10 mouse cellular contexts compared by ENCODE assay signal in genomic region chr17:25843122-25843521, GRCm38 (mm10). TPM values are rescaled to one million over a fixed set of nuclear protein-coding genes. Genes with fewer than 3 reads are reported as not detected.
DNase-seq lines count a peak whose midpoint lies in the region; ATAC-seq and TF ChIP-seq lines count a peak whose summit lies in the region.
"Had no signal": no experiment of that assay in that cellular context is flagged by ENCODE, and none has a peak within 500 bp of the region (broad histone marks: within the 10 kb centered on the region; RNA-seq: fewer than 3 reads in every experiment).

No protein-coding gene starts in this region.

- H3K27ac ChIP-seq in kidney, postnatal 0 days: 0 out of 2 replicates have a peak overlapping the region, but pooled peaks have one; percentile 89
- no peak overlapping the region for H3K27ac ChIP-seq in embryonic facial prominence, embryonic 15.5 days (replicated peaks)
- no peak overlapping the region for H3K27ac ChIP-seq in intestine, embryonic 16.5 days (ENCODE audit: low read length)
- no peak overlapping the region for H3K27ac ChIP-seq in neural tube, embryonic 12.5 days

- ATAC-seq in kidney, postnatal 0 days (replicated peaks; ENCODE audit: low FRiP score, low read depth): no peak
- ATAC-seq in embryonic facial prominence, embryonic 15.5 days (ENCODE audit: insufficient number of reproducible peaks, low FRiP score, low TSS enrichment, low read depth): no peak
- no peak for ATAC-seq in intestine, embryonic 16.5 days
- ATAC-seq in neural tube, embryonic 12.5 days (ENCODE audit: low FRiP score, low read depth): no peak
- no peak for ATAC-seq in frontal cortex, adult (ENCODE audit: low TSS enrichment)

- peaks cover 5% of the 10 kb centered on the region for H3K4me1 ChIP-seq in kidney, postnatal 0 days (replicated peaks; ENCODE audit: insufficient read depth, low read length)
- H3K4me1 ChIP-seq in embryonic facial prominence, embryonic 15.5 days: peaks cover 20% of the 10 kb centered on the region
- peaks cover 13% of the 10 kb centered on the region for H3K4me1 ChIP-seq in intestine, embryonic 16.5 days (ENCODE audit: control insufficient read depth, insufficient read depth, low read length)
- H3K4me1 ChIP-seq in neural tube, embryonic 12.5 days: peaks cover 13% of the 10 kb centered on the region

- H3K9me3 ChIP-seq in kidney, postnatal 0 days (replicated peaks; ENCODE audit: low read length): no peaks in the 10 kb centered on the region
- no peaks in the 10 kb centered on the region for H3K9me3 ChIP-seq in embryonic facial prominence, embryonic 15.5 days (replicated peaks)
- H3K9me3 ChIP-seq in intestine, embryonic 16.5 days (ENCODE audit: control insufficient read depth, low read length): no peaks in the 10 kb centered on the region
- H3K9me3 ChIP-seq in neural tube, embryonic 12.5 days: no peaks in the 10 kb centered on the region

- peak overlapping the region; percentile 98 for H3K4me2 ChIP-seq in kidney, postnatal 0 days (ENCODE audit: low read length)
- H3K4me2 ChIP-seq in embryonic facial prominence, embryonic 15.5 days (replicated peaks): peak overlapping the region; percentile 72
- H3K4me2 ChIP-seq in intestine, embryonic 16.5 days (ENCODE audit: low read depth, low read length): peak overlapping the region; percentile 79
- H3K4me2 ChIP-seq in neural tube, embryonic 12.5 days (replicated peaks): peak overlapping the region; percentile 88

- H3K4me3 ChIP-seq in kidney, postnatal 0 days (replicated peaks; ENCODE audit: low read depth, low read length): peak overlapping the region; percentile 86; the same call in 1 of the 2 replicates
- peak overlapping the region; percentile 91 for H3K4me3 ChIP-seq in embryonic facial prominence, embryonic 15.5 days (replicated peaks)
- H3K4me3 ChIP-seq in intestine, embryonic 16.5 days (ENCODE audit: low read length): peak overlapping the region; percentile 85
- H3K4me3 ChIP-seq in neural tube, embryonic 12.5 days: peak overlapping the region; percentile 92

- H3K27me3 ChIP-seq in kidney, postnatal 0 days (ENCODE audit: insufficient read depth, low read length): no peaks in the 10 kb centered on the region
- H3K27me3 ChIP-seq in embryonic facial prominence, embryonic 15.5 days: no peaks in the 10 kb centered on the region
- no peaks in the 10 kb centered on the region for H3K27me3 ChIP-seq in intestine, embryonic 16.5 days (replicated peaks; ENCODE audit: control insufficient read depth, insufficient read depth, low read length)
- H3K27me3 ChIP-seq in neural tube, embryonic 12.5 days (replicated peaks): no peaks in the 10 kb centered on the region

- DNase-seq in kidney, postnatal 0 days (ENCODE audit: low spot score): no peak
- no peak for DNase-seq in kidney, postnatal 36 days
- DNase-seq in B cell, adult 2 months: no peak
- no peak for DNase-seq in thymus, postnatal 0 days (ENCODE audit: low spot score)
- DNase-seq: gastrocnemius, postnatal 14 days; thymus, postnatal 36 days had no signal

- peak overlapping the region; percentile 84; the same call in 1 of the 2 replicates for H3K9ac ChIP-seq in kidney, postnatal 0 days (ENCODE audit: low read depth, low read length)
- peak overlapping the region; percentile 61; the same call in 1 of the 2 replicates for H3K9ac ChIP-seq in embryonic facial prominence, embryonic 15.5 days
- H3K9ac ChIP-seq in intestine, embryonic 16.5 days (ENCODE audit: low read depth, low read length): peak overlapping the region; percentile 93
- H3K9ac ChIP-seq in neural tube, embryonic 12.5 days: peak overlapping the region; percentile 83; the same call in 1 of the 2 replicates

- peaks cover 36% of the 10 kb centered on the region for H3K36me3 ChIP-seq in kidney, postnatal 0 days (ENCODE audit: insufficient read depth, low read length)
- H3K36me3 ChIP-seq in embryonic facial prominence, embryonic 15.5 days: peaks cover 58% of the 10 kb centered on the region
- H3K36me3 ChIP-seq in intestine, embryonic 16.5 days (ENCODE audit: control insufficient read depth, insufficient read depth, low read length): peaks cover 19% of the 10 kb centered on the region; the same call in 1 of the 2 replicates
- peaks cover 55% of the 10 kb centered on the region for H3K36me3 ChIP-seq in neural tube, embryonic 12.5 days

- 89% methylated on average over 4 of the region's 4 CpGs for WGBS in kidney, postnatal 0 days
- 86% methylated on average over 4 of the region's 4 CpGs for WGBS in embryonic facial prominence, embryonic 15.5 days
- WGBS in intestine, embryonic 16.5 days: 92% methylated on average over 4 of the region's 4 CpGs
- WGBS in neural tube, embryonic 12.5 days: 96% methylated on average over 4 of the region's 4 CpGs

- no peak for TF ChIP-seq CTCF in kidney, postnatal 0 days (IDR thresholded peaks at IDR 0.05; ENCODE audit: low read depth)

RNA-seq across cellular contexts. Expression of gene Rhot2, which starts 1.5 kb away (rescaled TPM):
- 21.1 and 22.4 TPM in 2 replicates for polyA plus RNA-seq in kidney, postnatal 0 days (2015; fragmentation: Nextera tagmentation; extraction: Ambion mirVana)
- polyA plus RNA-seq in embryonic facial prominence, embryonic 15.5 days (2015; fragmentation: Nextera tagmentation; extraction: Ambion mirVana): 24.5 and 25.8 TPM in 2 replicates
- polyA plus RNA-seq in intestine, embryonic 16.5 days (2015; fragmentation: Nextera tagmentation; extraction: Ambion mirVana): 21.5 and 23.2 TPM in 2 replicates
- polyA plus RNA-seq in neural tube, embryonic 12.5 days (2016; fragmentation: Nextera tagmentation; extraction: Ambion mirVana): 18.4 and 20.1 TPM in 2 replicates
- 19.7 and 22.6 TPM in 2 replicates for polyA plus RNA-seq in thymus, postnatal 0 days (2015; fragmentation: Nextera tagmentation; extraction: Ambion mirVana)

RNA-seq across cellular contexts. Expression of gene Gm20683, which starts 1.6 kb away (rescaled TPM):
- polyA plus RNA-seq in kidney, postnatal 0 days (2015; fragmentation: Nextera tagmentation; extraction: Ambion mirVana): 2.7 and 2.8 TPM in 2 replicates
- polyA plus RNA-seq in embryonic facial prominence, embryonic 15.5 days (2015; fragmentation: Nextera tagmentation; extraction: Ambion mirVana): 2.5 and 3.5 TPM in 2 replicates
- 1.4 and 2.3 TPM in 2 replicates for polyA plus RNA-seq in intestine, embryonic 16.5 days (2015; fragmentation: Nextera tagmentation; extraction: Ambion mirVana)
- polyA plus RNA-seq in neural tube, embryonic 12.5 days (2016; fragmentation: Nextera tagmentation; extraction: Ambion mirVana): 3.9 and 4.8 TPM in 2 replicates
- polyA plus RNA-seq in thymus, postnatal 0 days (2015; fragmentation: Nextera tagmentation; extraction: Ambion mirVana): 1.2 and 1.5 TPM in 2 replicates

RNA-seq across cellular contexts. Expression of gene Rhbdl1, which starts 6.0 kb away (rescaled TPM):
- 3.7 and 3.9 TPM in 2 replicates for polyA plus RNA-seq in kidney, postnatal 0 days (2015; fragmentation: Nextera tagmentation; extraction: Ambion mirVana)
- polyA plus RNA-seq in embryonic facial prominence, embryonic 15.5 days (2015; fragmentation: Nextera tagmentation; extraction: Ambion mirVana): 2.7 and 3.2 TPM in 2 replicates
- polyA plus RNA-seq in intestine, embryonic 16.5 days (2015; fragmentation: Nextera tagmentation; extraction: Ambion mirVana): 1.6 and 2.0 TPM in 2 replicates
- 8.1 and 8.6 TPM in 2 replicates for polyA plus RNA-seq in neural tube, embryonic 12.5 days (2016; fragmentation: Nextera tagmentation; extraction: Ambion mirVana)
- 0.38 and 0.45 TPM in 2 replicates for polyA plus RNA-seq in thymus, postnatal 0 days (2015; fragmentation: Nextera tagmentation; extraction: Ambion mirVana)

RNA-seq across cellular contexts. Expression of gene Stub1, which starts 9.9 kb away (rescaled TPM):
- 267 and 287 TPM in 2 replicates for polyA plus RNA-seq in kidney, postnatal 0 days (2015; fragmentation: Nextera tagmentation; extraction: Ambion mirVana)
- polyA plus RNA-seq in embryonic facial prominence, embryonic 15.5 days (2015; fragmentation: Nextera tagmentation; extraction: Ambion mirVana): 343 and 364 TPM in 2 replicates
- 303 and 321 TPM in 2 replicates for polyA plus RNA-seq in intestine, embryonic 16.5 days (2015; fragmentation: Nextera tagmentation; extraction: Ambion mirVana)
- polyA plus RNA-seq in neural tube, embryonic 12.5 days (2016; fragmentation: Nextera tagmentation; extraction: Ambion mirVana): 293 and 301 TPM in 2 replicates
- 181 and 191 TPM in 2 replicates for polyA plus RNA-seq in thymus, postnatal 0 days (2015; fragmentation: Nextera tagmentation; extraction: Ambion mirVana)

RNA-seq across cellular contexts. Expression of gene Jmjd8, which starts 14.5 kb away (rescaled TPM):
- polyA plus RNA-seq in kidney, postnatal 0 days (2015; fragmentation: Nextera tagmentation; extraction: Ambion mirVana): 53.1 and 54.5 TPM in 2 replicates
- polyA plus RNA-seq in embryonic facial prominence, embryonic 15.5 days (2015; fragmentation: Nextera tagmentation; extraction: Ambion mirVana): 44.9 and 46.2 TPM in 2 replicates
- polyA plus RNA-seq in intestine, embryonic 16.5 days (2015; fragmentation: Nextera tagmentation; extraction: Ambion mirVana): 50.1 and 50.9 TPM in 2 replicates
- 67.7 and 72.6 TPM in 2 replicates for polyA plus RNA-seq in neural tube, embryonic 12.5 days (2016; fragmentation: Nextera tagmentation; extraction: Ambion mirVana)
- 28.8 and 32.2 TPM in 2 replicates for polyA plus RNA-seq in thymus, postnatal 0 days (2015; fragmentation: Nextera tagmentation; extraction: Ambion mirVana)
